Comparison of ENCODE assay signal across 8 mouse cellular contexts in genomic region chr2:93046509-93046835, GRCm38 (mm10). TPM values are rescaled to one million over a fixed set of nuclear protein-coding genes. Genes with fewer than 3 reads are reported as not detected.
DNase-seq lines count a peak whose midpoint lies in the region; ATAC-seq and TF ChIP-seq lines count a peak whose summit lies in the region.

No protein-coding gene starts in this region.

- peak overlapping the region; percentile 97 for H3K9ac ChIP-seq in MEL (ENCODE audit: control insufficient read depth, low read depth, low read length, poor library complexity, severe bottlenecking)
- peak overlapping the region; percentile 94 for H3K9ac ChIP-seq in hindbrain, embryonic 11.5 days (ENCODE audit: low read depth, low read length)
- peak overlapping the region; percentile 99 for H3K9ac ChIP-seq in midbrain, embryonic 11.5 days (ENCODE audit: low read length)

- peak; percentile 50 for DNase-seq in kidney, adult 2 months
- DNase-seq in kidney, adult 11 months, result no peak
- no peak for DNase-seq in MEL (ENCODE audit: low read depth, low spot score)
- no peak for DNase-seq in hindbrain, embryonic 11.5 days (ENCODE audit: low spot score)
- DNase-seq in midbrain, embryonic 11.5 days (ENCODE audit: low spot score, missing footprints), result no peak
- DNase-seq in frontal cortex, postnatal 14 days (ENCODE audit: low spot score in 2 of 2), result no peak
- no peak for DNase-seq in spleen, postnatal 10 days (ENCODE audit: low spot score in 2 of 2)
- no peak for DNase-seq in kidney, postnatal 14 days

- no peaks in the 10 kb centered on the region for H3K27me3 ChIP-seq in kidney, adult 2 months (replicated peaks; ENCODE audit: control insufficient read depth, insufficient read depth, low read length)
- H3K27me3 ChIP-seq in MEL (ENCODE audit: control insufficient read depth in 1 of 2, insufficient read depth in 2 of 2, low read length in 2 of 2), result peaks cover 0 to 1% of the 10 kb centered on the region in 2 experiments; a peak in 1 of 4 replicates
- no peaks in the 10 kb centered on the region for H3K27me3 ChIP-seq in hindbrain, embryonic 11.5 days (ENCODE audit: control insufficient read depth, insufficient read depth, low read length)
- no peaks in the 10 kb centered on the region for H3K27me3 ChIP-seq in midbrain, embryonic 11.5 days (ENCODE audit: control insufficient read depth, insufficient read depth, low read length)

- H3K4me3 ChIP-seq in kidney, adult 2 months (ENCODE audit: insufficient read depth, low read depth, low read length), result peak overlapping the region; percentile 86
- H3K4me3 ChIP-seq in MEL (ENCODE audit: control insufficient read depth in 1 of 2, insufficient read depth in 1 of 2, low read depth in 2 of 2, low read length in 2 of 2), result peak overlapping the region; percentile 70 to 71
- H3K4me3 ChIP-seq in hindbrain, embryonic 11.5 days (ENCODE audit: low read depth, low read length), result peak overlapping the region; percentile 56
- H3K4me3 ChIP-seq in midbrain, embryonic 11.5 days (ENCODE audit: low read depth, low read length), result peak overlapping the region; percentile 89

- TF ChIP-seq EP300 in MEL (IDR thresholded peaks at IDR 0.05; ENCODE audit: low read depth in 1 of 2, low read length in 2 of 2), result no peak

- H3K4me2 ChIP-seq in hindbrain, embryonic 11.5 days (replicated peaks; ENCODE audit: low read depth, low read length), result peak overlapping the region; percentile 74
- peak overlapping the region; percentile 74 for H3K4me2 ChIP-seq in midbrain, embryonic 11.5 days

- peaks cover 9% of the 10 kb centered on the region for H3K79me2 ChIP-seq in MEL (ENCODE audit: control insufficient read depth, insufficient read depth, low read length, poor library complexity)

- TF ChIP-seq POLR2A in kidney, adult 2 months (IDR thresholded peaks at IDR 0.05; ENCODE audit: low read depth, low read length), result no peak
- no peak for TF ChIP-seq POLR2A in MEL (IDR thresholded peaks at IDR 0.05; ENCODE audit: control insufficient read depth in 1 of 2, insufficient read depth in 1 of 2, low read depth in 1 of 2, low read length in 2 of 2, poor library complexity in 1 of 2)

- no peak for TF ChIP-seq CTCF in kidney, adult 2 months (conservative IDR thresholded peaks at IDR 0.05; ENCODE audit: insufficient read depth, insufficient read length, low read depth, low read length)
- TF ChIP-seq CTCF in MEL (IDR thresholded peaks at IDR 0.05 in 2 of 3, conservative IDR thresholded peaks at IDR 0.05 in 1 of 3; ENCODE audit: control insufficient read depth in 1 of 3, insufficient read depth in 1 of 3, low read depth in 2 of 3, low read length in 3 of 3, poor library complexity in 1 of 3, severe bottlenecking in 1 of 3), result no peak

- H3K36me3 ChIP-seq in kidney, adult 2 months (ENCODE audit: control insufficient read depth, insufficient read depth, low read length), result no peaks in the 10 kb centered on the region
- H3K36me3 ChIP-seq in MEL (ENCODE audit: control insufficient read depth in 1 of 2, insufficient read depth in 2 of 2, low read length in 2 of 2), result peaks cover 0 to 19% of the 10 kb centered on the region in 2 experiments; a peak in 2 of 4 replicates
- no peaks in the 10 kb centered on the region for H3K36me3 ChIP-seq in hindbrain, embryonic 11.5 days (ENCODE audit: control insufficient read depth, insufficient read depth, low read length)
- H3K36me3 ChIP-seq in midbrain, embryonic 11.5 days (ENCODE audit: control insufficient read depth, insufficient read depth, low read length), result no peaks in the 10 kb centered on the region

- TF ChIP-seq RAD21 in MEL (IDR thresholded peaks at IDR 0.05; ENCODE audit: low read depth, low read length), result no peak

- H3K27ac ChIP-seq in kidney, adult 2 months (ENCODE audit: insufficient read depth, low read depth, low read length), result peak overlapping the region; percentile 74; the same call in 1 of the 2 replicates
- peak overlapping the region; percentile 36; the same call in 1 of the 2 replicates for H3K27ac ChIP-seq in MEL (ENCODE audit: control insufficient read depth, low read depth, low read length)
- no peak overlapping the region for H3K27ac ChIP-seq in hindbrain, embryonic 11.5 days (ENCODE audit: low read depth, low read length)
- no peak overlapping the region for H3K27ac ChIP-seq in midbrain, embryonic 11.5 days (ENCODE audit: low read depth, low read length)

- peaks cover 6% of the 10 kb centered on the region; the same call in 1 of the 2 replicates for H3K4me1 ChIP-seq in kidney, adult 2 months (ENCODE audit: control insufficient read depth, insufficient read depth, low read length)
- H3K4me1 ChIP-seq in MEL (ENCODE audit: control insufficient read depth in 1 of 2, insufficient read depth in 2 of 2, low read length in 2 of 2), result peaks cover 0 to 16% of the 10 kb centered on the region in 2 experiments; a peak in 3 of 4 replicates
- 0 out of 2 replicates have a peak, but pooled peaks cover 4% of the 10 kb centered on the region for H3K4me1 ChIP-seq in hindbrain, embryonic 11.5 days (replicated peaks; ENCODE audit: control insufficient read depth, insufficient read depth, low read length)
- peaks cover 9% of the 10 kb centered on the region for H3K4me1 ChIP-seq in midbrain, embryonic 11.5 days (ENCODE audit: control insufficient read depth, insufficient read depth, low read length)

- H3K9me3 ChIP-seq in MEL (replicated peaks; ENCODE audit: insufficient read depth, low read length), result no peaks in the 10 kb centered on the region
- H3K9me3 ChIP-seq in hindbrain, embryonic 11.5 days (ENCODE audit: control insufficient read depth, low read length), result no peaks in the 10 kb centered on the region
- no peaks in the 10 kb centered on the region for H3K9me3 ChIP-seq in midbrain, embryonic 11.5 days (ENCODE audit: control insufficient read depth, low read length)

- no peak for ATAC-seq in hindbrain, embryonic 11.5 days (ENCODE audit: low FRiP score)
- no peak for ATAC-seq in midbrain, embryonic 11.5 days (ENCODE audit: low FRiP score)

- 7% methylated on average over 5 of the region's 5 CpGs for WGBS in kidney, adult 2 months
- 26% methylated on average over 5 of the region's 5 CpGs for WGBS in hindbrain, embryonic 11.5 days
- WGBS in midbrain, embryonic 11.5 days, result 27% methylated on average over 5 of the region's 5 CpGs

TF ChIP-seq in MEL, 35 proteins besides CTCF, POLR2A, EP300 and RAD21:
- TF ChIP-seq BHLHE40 (IDR thresholded peaks at IDR 0.05; ENCODE audit: borderline replicate concordance, low read depth, low read length), result 0 out of 2 replicates have a peak, but pooled peaks have one; percentile 3
- TF ChIP-seq USF2 (IDR thresholded peaks at IDR 0.05; ENCODE audit: borderline replicate concordance in 1 of 2, insufficient read depth in 1 of 2, low read depth in 1 of 2, low read length in 2 of 2), result no peak
- TF ChIP-seq RCOR1 (IDR thresholded peaks at IDR 0.05; ENCODE audit: low read depth, low read length), result no peak
- TF ChIP-seq MAZ (IDR thresholded peaks at IDR 0.05; ENCODE audit: low read depth, low read length), result 0 out of 2 replicates have a peak, but pooled peaks have one; percentile 12
- TF ChIP-seq SIN3A (IDR thresholded peaks at IDR 0.05; ENCODE audit: low read length), result no peak

RNA-seq across cellular contexts. Expression of gene Prdm11, which starts 0.5 kb away (rescaled TPM):
- 3.6 and 4.4 TPM in 2 replicates for polyA plus RNA-seq in kidney, adult 2 months (2012; rRNA removed)
- total RNA-seq in MEL (2012; rRNA removed), result 5.5 and 5.6 TPM in 2 replicates
- 1 to 10 TPM in 1 of 2 experiments, not detected in 1; 9.2 TPM for polyA plus RNA-seq in MEL (2012; ENCODE audit: insufficient read depth in 1 of 2, insufficient read length in 2 of 2, low read depth in 1 of 2, low replicate concordance in 2 of 2, missing spikeins in 1 of 2)
- 1.5 and 2.2 TPM in 2 replicates for polyA plus RNA-seq in hindbrain, embryonic 11.5 days (2014; fragmentation: Nextera tagmentation; extraction: Ambion mirVana)
- polyA plus RNA-seq in midbrain, embryonic 11.5 days (2014; fragmentation: Nextera tagmentation; extraction: Ambion mirVana), result 0.90 and 1.8 TPM in 2 replicates

Comparison
In these comparisons a context has a peak if more than half of its experiments do, and no peak if none do; other contexts are left out.
1. H3K27ac ChIP-seq: peak in kidney, adult 2 months (single experiment) and MEL (single experiment); none in hindbrain, embryonic 11.5 days (single experiment) and midbrain, embryonic 11.5 days (single experiment).
2. Peak in every context shown above with its lines, with median percentiles within 50 percentile points of each other: H3K4me3 ChIP-seq and H3K9ac ChIP-seq.